Mouse (Mus musculus): Measurements from ENCODE around the gene Meis1. TPM values are rescaled to one million over a fixed set of nuclear protein-coding genes. Genes with fewer than 3 reads are reported as not detected.

Gene Meis1
- polyA plus RNA-seq, 1 experiment from 2014 or later = 119 TPM

DNA sequence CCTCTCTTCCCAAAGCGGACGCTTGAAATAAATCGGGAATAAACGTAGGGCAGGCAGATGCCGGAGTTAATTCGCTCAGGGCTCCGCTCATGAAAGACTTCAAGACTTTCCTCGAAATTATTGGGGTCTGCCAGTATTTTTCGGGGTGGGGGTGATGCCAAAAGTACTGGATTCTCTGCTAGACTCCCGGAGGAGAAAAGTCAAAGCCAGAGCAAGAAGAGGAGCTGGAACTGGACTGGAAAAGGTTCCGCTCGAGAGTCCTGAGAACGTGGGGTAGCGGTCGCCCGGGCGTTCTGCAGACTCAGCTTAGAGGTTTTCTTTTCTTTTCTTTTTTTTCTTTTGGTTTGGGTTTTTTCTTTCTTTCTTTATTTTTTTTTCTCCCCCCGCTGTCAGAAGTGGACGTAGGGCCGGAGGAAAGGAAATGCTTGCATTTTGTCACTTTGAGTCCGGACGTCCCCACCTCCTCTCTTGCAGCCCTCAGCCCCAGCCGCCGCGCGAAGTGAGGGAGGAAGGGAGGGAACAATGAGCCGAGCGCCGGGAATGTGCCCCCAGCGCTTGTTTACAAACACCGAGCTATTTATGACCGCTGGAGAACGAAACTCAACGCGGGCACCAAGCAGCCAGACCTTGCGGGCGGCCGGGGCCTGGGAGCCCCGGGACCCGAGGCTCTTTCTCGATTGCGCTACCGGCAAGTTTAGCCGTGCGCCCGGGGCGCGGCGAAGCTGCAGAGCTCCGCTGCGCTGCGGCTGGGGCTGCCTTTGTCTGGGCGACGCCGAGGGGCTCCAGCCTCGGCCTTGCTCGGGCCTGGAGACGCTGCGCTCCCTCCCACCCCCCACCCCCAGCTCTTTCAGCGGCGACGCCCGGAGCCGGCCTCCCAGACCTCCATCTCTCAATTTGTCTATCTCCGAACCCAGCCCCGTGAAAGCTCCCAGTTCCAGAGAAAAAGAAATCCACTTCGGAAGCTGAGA, 703 bp upstream of the Meis1 start:
- H3K4me1 ChIP-seq = peaks cover 47% of the 10 kb centered on the region
- no peaks in the 10 kb centered on the region for H3K9me3 ChIP-seq (replicated peaks)
- WGBS = under 1% methylated on average over 67 of the region's 67 CpGs
- peaks cover 11% of the 10 kb centered on the region for H3K36me3 ChIP-seq
- peaks cover 22% of the 10 kb centered on the region; the same call in 1 of the 2 replicates for H3K27me3 ChIP-seq (ENCODE audit: low read depth, poor library complexity, severe bottlenecking)
- peak overlapping the region; percentile 72 for H3K4me3 ChIP-seq
- H3K27ac ChIP-seq = peak overlapping the region; percentile 98
- peak; percentile 82 for DNase-seq (ENCODE audit: low spot score)

DNA sequence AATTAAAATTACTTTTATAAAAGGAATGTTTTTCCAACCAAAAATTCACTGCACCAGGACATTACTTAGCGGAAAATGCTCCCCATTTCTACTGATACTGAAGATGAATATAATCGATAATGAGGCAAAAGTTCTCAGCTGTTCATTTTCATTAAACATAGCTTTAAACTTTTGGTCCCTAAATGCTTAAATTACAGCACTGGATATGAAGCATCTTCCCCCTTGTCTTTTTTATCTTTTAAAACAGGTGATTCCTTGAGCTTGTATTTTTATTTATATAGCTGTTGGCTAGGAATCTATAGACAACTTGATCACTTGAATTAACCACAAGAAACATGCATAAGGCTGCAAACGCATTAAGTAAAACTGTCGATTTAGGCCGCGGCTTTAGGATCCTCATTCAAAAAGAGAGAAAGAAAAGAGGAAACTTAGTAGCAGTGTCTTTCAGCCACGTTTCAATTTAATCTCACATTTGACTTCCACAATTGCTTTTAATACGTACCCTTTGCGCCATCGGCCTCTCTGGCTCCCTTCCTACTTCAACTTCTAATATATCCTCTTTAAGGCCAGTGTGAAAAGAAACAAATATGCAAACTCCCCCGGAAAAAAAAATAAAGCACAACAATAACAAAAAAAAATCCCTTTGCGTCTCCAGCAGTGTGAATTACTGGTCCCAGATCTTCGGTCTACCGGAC, 919 bp downstream of the Meis1 start:
- no peaks in the 10 kb centered on the region for H3K9me3 ChIP-seq (replicated peaks)
- H3K27me3 ChIP-seq (ENCODE audit: low read depth, poor library complexity, severe bottlenecking) = peaks cover 35% of the 10 kb centered on the region; the same call in 1 of the 2 replicates
- H3K36me3 ChIP-seq = peaks cover 26% of the 10 kb centered on the region
- WGBS = under 1% methylated on average over 14 of the region's 14 CpGs
- DNase-seq (ENCODE audit: low spot score) = no peak
- peak overlapping the region; percentile 98 for H3K27ac ChIP-seq
- peak overlapping the region; percentile 72 for H3K4me3 ChIP-seq
- H3K4me1 ChIP-seq = peaks cover 52% of the 10 kb centered on the region

DNA sequence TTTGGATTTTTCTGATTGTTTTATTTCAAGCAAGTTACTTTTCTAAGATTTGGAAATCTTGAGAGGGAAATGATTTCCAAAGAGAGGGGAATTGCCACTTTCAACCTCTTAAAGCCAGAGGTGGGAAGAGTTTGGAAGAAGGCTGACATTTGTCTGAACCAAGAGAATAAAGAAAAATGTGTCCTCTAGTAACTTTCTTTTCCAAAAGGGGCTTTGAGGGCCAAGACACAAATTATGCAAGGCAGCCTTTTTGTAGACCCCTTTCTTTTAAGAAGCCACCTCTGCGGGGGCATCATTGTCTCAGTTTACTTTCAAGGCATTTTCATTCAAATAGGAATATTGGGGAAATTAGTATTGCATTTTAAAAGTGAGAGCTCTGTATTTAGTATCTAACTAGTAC, 1.5 kb downstream of the Meis1 start:
- peaks cover 53% of the 10 kb centered on the region for H3K4me1 ChIP-seq
- DNase-seq (ENCODE audit: low spot score) = peak; percentile 25
- peaks cover 26% of the 10 kb centered on the region for H3K36me3 ChIP-seq
- H3K9me3 ChIP-seq (replicated peaks) = no peaks in the 10 kb centered on the region
- H3K27ac ChIP-seq = peak overlapping the region; percentile 98
- H3K4me3 ChIP-seq = peak overlapping the region; percentile 72
- WGBS = 0% methylated on average over 1 of the region's 1 CpGs
- peaks cover 37% of the 10 kb centered on the region; the same call in 1 of the 2 replicates for H3K27me3 ChIP-seq (ENCODE audit: low read depth, poor library complexity, severe bottlenecking)

DNA sequence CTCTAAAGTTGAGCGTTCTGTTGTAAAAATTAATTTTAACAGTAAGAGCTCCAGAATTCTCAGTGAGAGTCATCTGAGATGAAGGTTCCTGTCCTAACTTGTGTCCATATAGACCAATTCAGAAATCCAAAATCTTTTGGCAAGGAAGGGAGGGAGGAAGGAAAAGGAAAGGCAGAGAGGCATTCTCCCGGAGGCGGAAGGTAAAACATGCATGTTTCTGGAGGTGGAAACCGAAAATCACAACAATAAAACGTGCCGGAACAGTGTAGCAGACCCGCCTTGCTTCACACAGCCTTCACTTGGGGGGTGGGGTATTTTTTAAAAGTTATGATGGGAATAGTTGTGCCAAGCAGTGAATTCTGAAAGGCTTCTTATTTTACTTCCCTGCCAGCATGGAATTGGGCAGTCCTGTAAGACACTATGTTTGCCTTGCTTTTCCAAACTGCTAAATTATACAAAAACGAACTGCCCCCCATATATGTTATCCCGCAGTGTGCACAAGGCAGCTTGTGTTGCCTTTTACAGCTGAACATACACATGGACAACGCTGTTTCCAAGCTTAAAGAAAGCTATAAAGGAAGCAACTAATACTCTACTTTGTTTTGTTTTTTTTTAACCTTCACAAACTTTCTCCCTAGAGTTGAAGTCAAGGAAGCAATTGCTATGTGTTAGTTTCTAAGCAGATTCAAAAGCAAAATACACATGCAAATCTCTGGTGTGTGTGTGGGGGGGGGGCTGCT, 2.1 kb downstream of the Meis1 start:
- peak overlapping the region; percentile 72 for H3K4me3 ChIP-seq
- peaks cover 30% of the 10 kb centered on the region for H3K36me3 ChIP-seq
- peaks cover 54% of the 10 kb centered on the region for H3K4me1 ChIP-seq
- H3K27me3 ChIP-seq (ENCODE audit: low read depth, poor library complexity, severe bottlenecking) = peaks cover 42% of the 10 kb centered on the region; the same call in 1 of the 2 replicates
- peak; percentile 46 for DNase-seq (ENCODE audit: low spot score)
- H3K27ac ChIP-seq = peak overlapping the region; percentile 98
- no peaks in the 10 kb centered on the region for H3K9me3 ChIP-seq (replicated peaks)
- WGBS = under 1% methylated on average over 10 of the region's 10 CpGs

DNA sequence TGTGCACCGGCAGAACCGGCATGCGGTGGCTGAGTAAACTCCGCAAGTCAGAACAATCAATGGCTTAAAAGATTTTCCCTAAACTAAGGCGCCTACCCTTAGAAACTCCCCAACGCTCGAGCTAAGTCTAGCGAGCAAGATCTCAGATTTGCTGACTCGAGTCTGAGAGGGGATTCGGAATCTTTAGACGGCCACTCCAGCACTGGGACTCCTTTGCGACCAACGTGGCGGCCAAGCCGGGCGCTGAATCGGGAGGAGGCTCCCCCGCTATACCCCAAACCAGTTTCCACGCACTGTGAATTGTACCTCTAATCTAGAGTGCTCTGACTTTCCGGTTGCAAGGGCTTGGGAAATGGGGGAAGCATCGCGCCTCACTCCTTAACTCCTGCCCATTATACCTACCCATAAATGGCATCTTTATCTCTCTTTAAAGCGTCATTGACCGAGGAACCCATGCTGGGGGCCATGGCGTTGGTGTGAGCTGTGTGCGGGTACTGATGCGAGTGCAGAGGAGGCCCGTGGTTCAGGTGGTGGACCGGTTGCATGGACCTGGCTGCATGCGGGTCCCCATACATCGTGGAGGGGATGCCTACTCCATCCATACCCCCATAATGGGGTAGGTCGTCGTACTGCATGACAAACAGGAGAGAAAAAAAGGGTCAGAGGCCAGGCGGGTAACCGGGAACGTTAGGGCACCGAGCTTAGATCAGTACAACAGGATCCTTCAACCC, 2.9 kb downstream of the Meis1 start:
- H3K4me3 ChIP-seq = peak overlapping the region; percentile 72
- peaks cover 31% of the 10 kb centered on the region for H3K36me3 ChIP-seq
- peaks cover 54% of the 10 kb centered on the region for H3K4me1 ChIP-seq
- H3K27ac ChIP-seq = peak overlapping the region; percentile 98
- peaks cover 37% of the 10 kb centered on the region; the same call in 1 of the 2 replicates for H3K27me3 ChIP-seq (ENCODE audit: low read depth, poor library complexity, severe bottlenecking)
- no peaks in the 10 kb centered on the region for H3K9me3 ChIP-seq (replicated peaks)
- WGBS = under 1% methylated on average over 37 of the region's 37 CpGs
- DNase-seq (ENCODE audit: low spot score) = peak; percentile 69

DNA sequence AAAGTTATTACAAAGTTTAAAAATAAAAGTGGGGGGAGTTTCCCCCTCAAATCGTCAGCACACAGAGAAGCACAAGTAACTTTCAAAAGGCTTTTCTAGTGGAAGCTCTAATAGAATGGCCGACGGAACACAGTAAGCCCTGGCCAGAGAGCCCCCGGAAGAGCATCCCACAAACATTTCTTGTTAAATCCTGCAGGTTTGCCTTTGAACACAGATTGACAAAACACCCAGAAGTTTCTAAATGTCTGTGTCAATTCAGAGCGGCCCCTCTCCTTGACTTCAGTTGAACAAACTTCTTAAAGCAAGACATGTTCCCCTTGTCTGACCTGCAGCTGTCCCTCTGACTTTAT, 3.4 kb downstream of the Meis1 start:
- no peak for DNase-seq (ENCODE audit: low spot score)
- H3K4me3 ChIP-seq = peak overlapping the region; percentile 72
- under 1% methylated on average over 5 of the region's 5 CpGs for whole genome bisulfite sequencing
- H3K27me3 ChIP-seq (ENCODE audit: low read depth, poor library complexity, severe bottlenecking) = peaks cover 38% of the 10 kb centered on the region; the same call in 1 of the 2 replicates
- H3K4me1 ChIP-seq = peaks cover 54% of the 10 kb centered on the region
- no peaks in the 10 kb centered on the region for H3K9me3 ChIP-seq (replicated peaks)
- peaks cover 36% of the 10 kb centered on the region for H3K36me3 ChIP-seq
- H3K27ac ChIP-seq = peak overlapping the region; percentile 98

DNA sequence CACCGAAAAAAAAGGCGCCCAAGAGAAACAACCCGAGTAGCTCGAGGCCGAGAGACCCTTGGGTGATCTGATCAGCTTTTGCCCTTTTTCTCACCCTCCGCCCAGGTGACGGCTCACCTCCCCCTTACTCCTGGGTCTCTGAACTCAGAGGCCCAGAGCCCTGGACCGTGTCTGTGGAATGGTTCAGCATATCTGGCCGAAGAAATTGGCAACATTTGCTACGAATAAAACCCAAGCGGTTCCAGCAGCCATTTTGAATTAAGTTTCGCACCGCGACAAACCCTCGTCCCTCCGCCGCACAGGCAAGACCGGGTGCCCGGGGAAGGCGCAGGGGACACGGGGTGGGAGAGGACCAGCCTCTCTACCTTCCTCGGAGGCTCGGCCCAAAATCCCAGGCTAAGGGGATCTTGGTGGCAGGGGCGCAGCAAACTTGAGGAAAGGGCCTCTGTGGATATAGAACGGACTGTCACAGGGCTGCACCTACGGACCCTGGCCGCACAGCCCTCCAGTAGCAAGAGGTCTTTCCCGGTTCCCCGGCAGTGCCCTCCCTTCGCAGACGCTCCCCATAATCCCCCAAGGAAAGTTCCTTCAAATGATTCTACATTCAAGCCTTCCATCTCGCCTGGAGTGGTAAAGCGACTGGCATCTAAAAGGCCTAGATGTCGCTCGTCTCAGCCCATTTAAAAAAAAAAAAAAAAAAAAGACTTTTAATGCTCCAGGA, 4.2 kb downstream of the Meis1 start:
- Histone ChIP-seq H3K27ac (peak overlapping the region; percentile 98), H3K9me3 (replicated peaks) (no peaks in the 10 kb centered on the region), H3K27me3 (ENCODE audit: low read depth, poor library complexity, severe bottlenecking) (peaks cover 45% of the 10 kb centered on the region; the same call in 1 of the 2 replicates), H3K4me3 (peak overlapping the region; percentile 72), H3K4me1 (peaks cover 62% of the 10 kb centered on the region), H3K36me3 (peaks cover 39% of the 10 kb centered on the region)
- under 1% methylated on average over 35 of the region's 35 CpGs for WGBS
- peak; percentile 76 for DNase-seq (ENCODE audit: low spot score)

DNA sequence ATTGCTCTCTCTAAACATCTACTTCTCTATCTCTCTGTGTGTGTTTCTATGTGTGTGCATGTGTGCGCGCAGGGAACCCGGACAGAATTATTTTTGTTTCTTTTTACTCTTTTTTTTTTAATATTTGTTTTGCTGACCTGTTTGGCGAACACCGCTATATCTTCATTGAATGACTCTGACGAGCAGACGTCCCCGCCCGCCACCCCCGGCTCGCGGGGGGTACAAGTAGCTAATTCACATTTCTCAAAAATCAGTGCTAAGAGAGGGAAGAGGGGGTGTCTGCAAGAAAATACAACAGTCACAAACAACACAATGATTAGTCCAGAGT, 4.7 kb downstream of the Meis1 start:
- Histone ChIP-seq H3K4me1 (peaks cover 66% of the 10 kb centered on the region), H3K4me3 (peak overlapping the region; percentile 72), H3K27me3 (ENCODE audit: low read depth, poor library complexity, severe bottlenecking) (peaks cover 49% of the 10 kb centered on the region), H3K27ac (peak overlapping the region; percentile 98), H3K9me3 (replicated peaks) (no peaks in the 10 kb centered on the region), H3K36me3 (peaks cover 39% of the 10 kb centered on the region)
- 1% methylated on average over 12 of the region's 12 CpGs for WGBS
- DNase-seq (ENCODE audit: low spot score) = no peak

DNA sequence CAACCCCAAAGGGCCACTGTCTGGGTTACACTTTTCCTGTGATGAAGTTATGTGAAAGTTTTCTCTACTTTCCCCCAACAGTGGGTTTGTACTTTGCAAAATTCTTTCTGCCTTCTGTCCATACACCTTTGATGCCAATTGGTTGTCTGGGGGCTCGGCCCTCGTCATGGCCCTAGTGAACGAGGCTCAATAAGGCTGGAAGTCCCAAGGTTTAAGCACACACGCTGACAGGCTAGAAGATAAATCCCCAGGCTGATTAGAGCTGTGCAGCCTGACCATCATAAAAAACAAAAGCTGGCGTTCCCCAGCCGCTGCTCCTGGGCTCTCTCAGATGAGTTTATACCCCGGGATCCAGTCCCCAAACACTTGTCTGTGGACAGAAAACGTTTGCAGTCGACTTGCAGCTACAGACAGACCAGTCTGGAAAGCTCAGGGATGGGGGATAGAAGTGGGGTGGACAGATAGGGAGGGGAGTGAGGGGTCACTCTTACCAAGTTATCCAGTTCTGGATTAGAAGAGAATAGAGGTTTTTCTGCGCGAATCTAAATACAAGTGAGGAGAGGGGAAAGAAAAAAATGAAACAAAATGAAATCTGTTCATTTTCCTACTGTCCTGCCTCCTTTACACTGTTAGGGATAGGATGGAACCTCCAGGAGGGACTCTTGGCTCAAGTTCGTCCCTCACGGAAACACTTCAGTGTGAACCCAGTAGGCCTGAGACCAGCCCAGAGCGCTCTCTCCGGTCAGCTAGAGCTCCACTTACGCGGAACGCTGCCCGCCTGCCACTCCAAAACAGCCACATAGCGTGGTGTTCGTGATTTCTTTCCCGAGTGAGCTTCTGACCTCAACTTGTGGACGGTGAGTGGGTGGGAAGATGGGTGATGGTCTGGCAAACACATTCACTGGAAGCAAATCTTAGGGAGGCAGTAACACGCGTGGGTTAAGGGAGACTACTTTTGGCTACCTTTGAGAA, 5.4 kb downstream of the Meis1 start:
- Histone ChIP-seq H3K27me3 (ENCODE audit: low read depth, poor library complexity, severe bottlenecking) (peaks cover 56% of the 10 kb centered on the region), H3K4me1 (peaks cover 72% of the 10 kb centered on the region), H3K36me3 (peaks cover 45% of the 10 kb centered on the region), H3K9me3 (replicated peaks) (no peaks in the 10 kb centered on the region), H3K27ac (peak overlapping the region; percentile 98), H3K4me3 (peak overlapping the region; percentile 72)
- peak; percentile 66 for DNase-seq (ENCODE audit: low spot score)
- WGBS = 2% methylated on average over 25 of the region's 25 CpGs

DNA sequence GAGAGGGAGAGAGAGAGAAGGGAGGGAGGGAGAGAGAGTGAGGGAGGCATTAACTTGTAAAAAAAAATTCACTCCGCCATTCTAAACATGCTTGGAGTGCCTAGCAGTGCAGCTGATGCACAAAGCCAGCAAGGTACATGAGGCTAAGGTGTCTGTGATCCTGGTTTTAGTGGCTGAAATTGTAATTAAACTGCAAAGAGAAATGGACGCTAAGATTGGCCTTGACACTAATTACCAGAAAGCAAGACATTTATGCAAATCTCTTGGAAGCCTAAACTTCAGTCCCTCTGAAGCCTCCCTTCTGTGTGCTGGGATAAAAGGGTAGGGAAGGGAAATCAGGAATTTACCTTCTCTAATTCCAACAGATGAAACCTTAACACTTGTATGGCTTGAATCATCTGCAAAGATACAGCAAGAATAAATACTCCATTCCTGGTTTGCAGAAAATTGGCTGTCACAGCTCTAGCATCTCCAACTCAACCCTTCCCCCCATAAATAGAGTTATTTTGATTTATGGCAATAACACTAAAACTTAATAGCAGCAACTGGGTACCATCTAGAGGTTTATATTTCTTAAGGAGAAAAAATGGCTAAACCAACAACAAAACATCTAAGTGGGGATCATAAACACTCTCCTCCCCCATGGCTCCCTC, 6.2 kb downstream of the Meis1 start:
- Histone ChIP-seq H3K4me1 (peaks cover 79% of the 10 kb centered on the region), H3K27me3 (ENCODE audit: low read depth, poor library complexity, severe bottlenecking) (peaks cover 64% of the 10 kb centered on the region), H3K9me3 (replicated peaks) (no peaks in the 10 kb centered on the region), H3K36me3 (peaks cover 51% of the 10 kb centered on the region), H3K27ac (peak overlapping the region; percentile 98), H3K4me3 (peak overlapping the region; percentile 72)
- 8% methylated on average over 2 of the region's 2 CpGs for WGBS
- no peak for DNase-seq (ENCODE audit: low spot score)

Data from limb, embryonic 10.5 days (tissue).